Mouse (Mus musculus) layer of hippocampus, postnatal 36 days (tissue): Measurements from ENCODE around the gene Pygb. TPM values are rescaled to one million over a fixed set of nuclear protein-coding genes. Genes with fewer than 3 reads are reported as not detected.

Source experiments
- DNase-seq, 2 experiments: peaks; one replicate each; pipeline ENCODE4 v3.0.0; 2022
- total RNA-seq, 2 experiments: library from RNA; stranded (reverse); gene quantifications; 2 replicates each; pipeline ENCODE4 v1.2.3; 2021

Pygb gene
- total RNA-seq, 2 experiments from 2014 or later: 196 to 204 TPM

- DNase-seq: no peak
Measured at GRCm38 (mm10) chr2:150793320-150793719, 6.8 kb downstream of the Pygb start.

- DNase-seq: no peak
Measured at GRCm38 (mm10) chr2:150798084-150798483, 11.5 kb downstream of the Pygb start.

GRCm38 (mm10) chr2:150800616-150801015, 14.1 kb downstream of the Pygb start:
- DNase-seq: no peak

GRCm38 (mm10) chr2:150803035-150803434, 16.5 kb downstream of the Pygb start:
- DNase-seq: no peak

GRCm38 (mm10) chr2:150808381-150808780, 21.8 kb downstream of the Pygb start:
- DNase-seq: no peak

GRCm38 (mm10) chr2:150808812-150809211, 22.3 kb downstream of the Pygb start:
- DNase-seq: no peak

GRCm38 (mm10) chr2:150810603-150811002, 24.1 kb downstream of the Pygb start:
- DNase-seq: no peak

GRCm38 (mm10) chr2:150812816-150813215, 26.3 kb downstream of the Pygb start:
- DNase-seq: no peak

GRCm38 (mm10) chr2:150816676-150817402, 30.3 kb downstream of the Pygb start:
- DNase-seq: no peak

GRCm38 (mm10) chr2:150818742-150819141, 32.2 kb downstream of the Pygb start:
- DNase-seq: no peak

- no peak for DNase-seq
Measured at GRCm38 (mm10) chr2:150820720-150821119, 34.2 kb downstream of the Pygb start.

- no peak for DNase-seq
Measured at GRCm38 (mm10) chr2:150822987-150823386, 36.5 kb downstream of the Pygb start.

GRCm38 (mm10) chr2:150826426-150826825, 39.9 kb downstream of the Pygb start:
- DNase-seq: no peak

- DNase-seq: no peak
Measured at GRCm38 (mm10) chr2:150828164-150828563, 41.6 kb downstream of the Pygb start.

GRCm38 (mm10) chr2:150828654-150829053, 42.1 kb downstream of the Pygb start:
- no peak for DNase-seq

- DNase-seq: no peak
Measured at GRCm38 (mm10) chr2:150830011-150830410, 43.5 kb downstream of the Pygb start.

GRCm38 (mm10) chr2:150830911-150831441, 44.4 kb downstream of the Pygb start:
- no peak for DNase-seq

GRCm38 (mm10) chr2:150832029-150832428, 45.5 kb downstream of the Pygb start:
- no peak for DNase-seq

GRCm38 (mm10) chr2:150834616-150835015, 48.1 kb downstream of the Pygb start:
- no peak for DNase-seq

GRCm38 (mm10) chr2:150835975-150836374, 49.4 kb downstream of the Pygb start:
- DNase-seq: no peak

- no peak for DNase-seq
Measured at GRCm38 (mm10) chr2:150836906-150837305, 50.4 kb downstream of the Pygb start.

- DNase-seq: no peak
Measured at GRCm38 (mm10) chr2:150837781-150838180, 51.2 kb downstream of the Pygb start.

- no peak for DNase-seq
Measured at GRCm38 (mm10) chr2:150839686-150840471, 53.3 kb downstream of the Pygb start.

- no peak for DNase-seq
Measured at GRCm38 (mm10) chr2:150841109-150841508, 54.6 kb downstream of the Pygb start.
